Mouse (Mus musculus) MEL (cell line): ENCODE measurements around the gene Rab38. TPM values are rescaled to one million over a fixed set of nuclear protein-coding genes. Genes with fewer than 3 reads are reported as not detected.

Experiments
- DNase-seq: peaks from one replicate; pipeline ENCODE4 v3.0.0; 2011; ENCODE audit warnings: low read depth, low spot score
- H3K27ac ChIP-seq: 2 replicates; pipeline ENCODE4 v1.5.1; 2012; ENCODE audit warnings: low read depth, mild to moderate bottlenecking, control low read depth, low read length, moderate library complexity; ENCODE audit not compliant: control insufficient read depth
- H3K27me3 ChIP-seq, 2 experiments: fragments of 150-350 bp in 1 of 2; sonication (generic) in 1 of 2; 2 replicates each; pipeline ENCODE4 v1.6.1; 2012; ENCODE audit warnings: low read length in 2 of 2, mild to moderate bottlenecking in 2 of 2, improper control_type of control experiment in 1 of 2, moderate library complexity in 1 of 2; ENCODE audit not compliant: insufficient read depth in 2 of 2, control insufficient read depth in 1 of 2
- H3K36me3 ChIP-seq, 2 experiments: 2 replicates each; pipeline ENCODE4 v1.6.1; 2012 to 2014; ENCODE audit warnings: low read length in 2 of 2, improper control_type of control experiment in 1 of 2, inconsistent platforms in 1 of 2, mild to moderate bottlenecking in 1 of 2; ENCODE audit not compliant: insufficient read depth in 2 of 2, control insufficient read depth in 1 of 2
- H3K4me1 ChIP-seq, 2 experiments: fragments of 150-350 bp in 1 of 2; sonication (generic) in 1 of 2; 2 replicates each; pipeline ENCODE4 v1.6.1; 2012; ENCODE audit warnings: low read length in 2 of 2, improper control_type of control experiment in 1 of 2, mild to moderate bottlenecking in 1 of 2; ENCODE audit not compliant: insufficient read depth in 2 of 2, control insufficient read depth in 1 of 2
- H3K4me3 ChIP-seq, 2 experiments: fragments of 150-350 bp in 1 of 2; sonication (generic) in 1 of 2; 2 replicates each; pipeline ENCODE4 v1.5.1; 2012; ENCODE audit warnings: low read depth in 2 of 2, low read length in 2 of 2, mild to moderate bottlenecking in 2 of 2, moderate library complexity in 2 of 2, control low read depth in 1 of 2, improper control_type of control experiment in 1 of 2; ENCODE audit not compliant: control insufficient read depth in 1 of 2, insufficient read depth in 1 of 2
- H3K79me2 ChIP-seq: 2 replicates; pipeline ENCODE4 v1.6.1; 2012; ENCODE audit warnings: mild to moderate bottlenecking, low read length, moderate library complexity; ENCODE audit not compliant: control insufficient read depth, poor library complexity, insufficient read depth
- H3K9ac ChIP-seq: 2 replicates; pipeline ENCODE4 v1.6.1; 2012; ENCODE audit warnings: low read depth, mild to moderate bottlenecking, control low read depth, low read length, moderate library complexity; ENCODE audit not compliant: control insufficient read depth, poor library complexity, severe bottlenecking
- H3K9me3 ChIP-seq: fragments of 150-350 bp; sonication (generic); replicated peaks from 2 replicates; pipeline ENCODE4 v1.6.1; 2012; ENCODE audit warnings: mild to moderate bottlenecking, low read length, improper control_type of control experiment, moderate library complexity; ENCODE audit not compliant: insufficient read depth
- CHD1 ChIP-seq: IDR thresholded peaks from 2 replicates; pipeline ENCODE4 v1.6.1; 2012; ENCODE audit warnings: low read depth, mild to moderate bottlenecking, inconsistent platforms, low read length, improper control_type of control experiment
- EP300 ChIP-seq, 2 experiments: IDR thresholded peaks; 2 replicates each; pipeline ENCODE4 v1.6.1; 2011; ENCODE audit warnings: improper control_type of control experiment in 2 of 2, low read length in 2 of 2, low read depth in 1 of 2, mild to moderate bottlenecking in 1 of 2
- ETS1 ChIP-seq: IDR thresholded peaks from 2 replicates; pipeline ENCODE4 v1.6.1; 2012; ENCODE audit warnings: low read depth, mild to moderate bottlenecking, inconsistent platforms, low read length, improper control_type of control experiment, moderate library complexity
- GATA1 ChIP-seq: IDR thresholded peaks from 2 replicates; pipeline ENCODE4 v1.6.1; 2011; ENCODE audit warnings: low read depth, low read length, improper control_type of control experiment
- JUND ChIP-seq: IDR thresholded peaks from 2 replicates; pipeline ENCODE4 v1.6.1; 2011; ENCODE audit warnings: low read depth, mild to moderate bottlenecking, improper control_type of control experiment, low read length
- MAFK ChIP-seq: IDR thresholded peaks from 2 replicates; pipeline ENCODE4 v1.6.1; 2011; ENCODE audit warnings: low read depth, mild to moderate bottlenecking, low read length, improper control_type of control experiment, borderline replicate concordance
- MAZ ChIP-seq: IDR thresholded peaks from 2 replicates; pipeline ENCODE4 v1.6.1; 2012; ENCODE audit warnings: low read depth, mild to moderate bottlenecking, inconsistent platforms, low read length, improper control_type of control experiment
- MXI1 ChIP-seq: IDR thresholded peaks from 2 replicates; pipeline ENCODE4 v1.6.1; 2011; ENCODE audit warnings: mild to moderate bottlenecking, low read depth, low read length, improper control_type of control experiment
- NRF1 ChIP-seq: IDR thresholded peaks from 2 replicates; pipeline ENCODE4 v1.6.1; 2014; ENCODE audit warnings: low read depth, mild to moderate bottlenecking, inconsistent platforms, low read length, improper control_type of control experiment, moderate library complexity; ENCODE audit not compliant: poor library complexity, insufficient read depth, severe bottlenecking
- POLR2AphosphoS5 ChIP-seq: IDR thresholded peaks from 2 replicates; pipeline ENCODE4 v1.6.1; 2012; ENCODE audit warnings: low read depth, borderline replicate concordance, mild to moderate bottlenecking, inconsistent platforms, low read length, moderate library complexity, mixed read lengths
- RAD21 ChIP-seq: IDR thresholded peaks from 2 replicates; pipeline ENCODE4 v1.6.1; 2011; ENCODE audit warnings: mild to moderate bottlenecking, low read depth, low read length, improper control_type of control experiment
- SIN3A ChIP-seq: IDR thresholded peaks from 2 replicates; pipeline ENCODE4 v1.6.1; 2012; ENCODE audit warnings: low read length, improper control_type of control experiment, inconsistent platforms
- TBP ChIP-seq: IDR thresholded peaks from 2 replicates; pipeline ENCODE4 v1.8.0; 2011; ENCODE audit warnings: low read depth, low read length, improper control_type of control experiment
- TCF12 ChIP-seq: IDR thresholded peaks from 2 replicates; pipeline ENCODE4 v1.6.1; 2014; ENCODE audit warnings: low read depth, mild to moderate bottlenecking, inconsistent platforms, low read length, improper control_type of control experiment, moderate library complexity
- UBTF ChIP-seq: IDR thresholded peaks from 2 replicates; pipeline ENCODE4 v1.6.1; 2012; ENCODE audit warnings: low read depth, mild to moderate bottlenecking, inconsistent platforms, low read length, improper control_type of control experiment, moderate library complexity, borderline replicate concordance; ENCODE audit not compliant: insufficient read depth
- ZC3H11A ChIP-seq: IDR thresholded peaks from 2 replicates; pipeline ENCODE4 v1.6.1; 2012; ENCODE audit warnings: low read depth, mild to moderate bottlenecking, inconsistent platforms, low read length, improper control_type of control experiment
- ZKSCAN1 ChIP-seq: IDR thresholded peaks from 2 replicates; pipeline ENCODE4 v1.6.1; 2012; ENCODE audit warnings: low read depth, mild to moderate bottlenecking, inconsistent platforms, low read length, improper control_type of control experiment, moderate library complexity
- ZMIZ1 ChIP-seq: IDR thresholded peaks from 2 replicates; pipeline ENCODE4 v1.6.1; 2012; ENCODE audit warnings: low read depth, mild to moderate bottlenecking, inconsistent platforms, low read length, improper control_type of control experiment, moderate library complexity
- ZNF384 ChIP-seq: IDR thresholded peaks from 2 replicates; pipeline ENCODE4 v1.6.1; 2012; ENCODE audit warnings: low read depth, mild to moderate bottlenecking, inconsistent platforms, low read length, improper control_type of control experiment
- polyA plus RNA-seq, 2 experiments: library from polyadenylated mRNA; stranded (reverse) in 1 of 2; unstranded in 1 of 2; fragments of >175 nt in 1 of 2; fragments of >200 nt in 1 of 2; gene quantifications; 2 replicates each; pipeline versions ENCODE4 v1.2.1 to v1.2.4; 2012; ENCODE audit warnings: low replicate concordance in 2 of 2, low read depth in 1 of 2; ENCODE audit not compliant: insufficient read length in 2 of 2, insufficient read depth in 1 of 2, missing spikeins in 1 of 2
- total RNA-seq: library from RNA; depleted of rRNA; stranded (reverse); fragments of 300-350 nt; gene quantifications from 2 replicates; pipeline ENCODE4 v1.2.3, GENCODE M21; 2012

Rab38 gene
- total and polyA plus RNA-seq, 3 experiments = 11.2 to 19.9 TPM; not detected in 1

DNA sequence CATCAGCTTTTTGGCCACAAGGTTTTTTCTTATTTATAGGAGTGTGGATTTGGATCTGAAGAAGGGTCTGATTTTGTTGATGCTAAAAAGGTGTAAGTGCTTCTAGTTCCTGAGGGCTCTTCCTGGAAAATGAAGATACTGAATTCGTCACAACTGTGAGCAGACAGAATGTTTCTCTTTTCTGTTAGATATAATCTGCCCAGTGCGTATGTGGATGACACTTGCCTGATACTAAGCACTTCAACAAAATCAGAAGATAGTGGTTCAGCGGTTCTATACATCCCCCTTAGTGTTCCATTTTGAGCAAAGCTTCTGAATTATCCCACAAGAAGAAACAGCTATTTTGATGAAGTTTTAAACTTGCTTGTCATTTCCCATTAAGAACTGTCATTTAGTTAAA, 2.6 kb upstream of the Rab38 start:
- Histone ChIP-seq H3K4me1 (peaks cover 40 to 48% of the 10 kb centered on the region in 2 experiments), H3K79me2 (peaks cover 2% of the 10 kb centered on the region), H3K27me3 (no peaks in the 10 kb centered on the region), H3K9me3 (no peaks in the 10 kb centered on the region), H3K27ac (peak overlapping the region; percentile 23; the same call in 1 of the 2 replicates), H3K4me3 (peak overlapping the region in 1 of 2 experiments; percentile 23; a peak in 2 of 4 replicates), H3K36me3 (peaks cover 0 to 66% of the 10 kb centered on the region in 2 experiments; a peak in 2 of 4 replicates), H3K9ac (no peak overlapping the region)
- TF ChIP-seq TBP (no peak), POLR2AphosphoS5 (no peak), JUND (no peak), RAD21 (no peak), CHD1 (no peak), TCF12 (peak; percentile 52; the same call in 1 of the 2 replicates), MAZ (no peak), SIN3A (no peak), NRF1 (no peak), GATA1 (peak; percentile 65), EP300 (IDR thresholded peaks at IDR 0.05; ENCODE audit: low read depth in 1 of 2, low read length in 2 of 2) (peak; percentile 73 to 76), UBTF (no peak), MAFK (no peak), ETS1 (peak; percentile 67)
- DNase-seq = peak; percentile 38

DNA sequence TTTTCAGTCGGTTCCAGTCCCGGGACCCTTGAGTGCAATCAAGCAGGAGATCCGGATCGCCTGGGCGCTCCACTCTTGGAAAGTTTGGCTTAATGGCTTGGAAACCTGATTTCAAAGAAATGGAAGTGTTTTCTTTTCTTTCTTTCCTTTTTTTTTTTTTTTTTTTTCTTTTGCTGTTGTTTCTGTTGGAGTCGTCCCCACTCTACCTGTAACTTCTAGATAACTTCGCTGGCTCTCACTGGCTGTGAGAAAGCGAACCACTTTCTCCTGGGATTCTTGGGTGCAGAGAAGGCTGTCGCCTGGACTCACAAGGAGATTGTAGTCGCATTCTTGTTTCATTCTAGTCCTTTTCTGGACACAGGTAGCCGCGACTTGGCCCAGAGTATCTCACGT, 615 bp downstream of the Rab38 start:
- H3K36me3 ChIP-seq = peaks cover 0 to 41% of the 10 kb centered on the region in 2 experiments; a peak in 2 of 4 replicates
- peak overlapping the region; percentile 66 for H3K9ac ChIP-seq
- peaks cover 5% of the 10 kb centered on the region for H3K79me2 ChIP-seq
- no peak for TF ChIP-seq NRF1
- no peak for TF ChIP-seq ZMIZ1
- TF ChIP-seq ZKSCAN1 = no peak
- TF ChIP-seq ZNF384 = peak; percentile 83
- peak; percentile 24; the same call in 1 of the 2 replicates for TF ChIP-seq GATA1
- TF ChIP-seq MXI1 = 0 out of 2 replicates have a peak, but pooled peaks have one; percentile 1
- no peak for TF ChIP-seq TBP
- TF ChIP-seq EP300 (IDR thresholded peaks at IDR 0.05; ENCODE audit: low read depth in 1 of 2, low read length in 2 of 2) = peak in 1 of 2 experiments; percentile 34; a peak in 1 of 4 replicates
- no peak for TF ChIP-seq ZC3H11A
- peak overlapping the region; percentile 66 to 91 for H3K4me3 ChIP-seq
- DNase-seq = peak; percentile 55
- peaks cover 23% of the 10 kb centered on the region in 2 experiments for H3K4me1 ChIP-seq
- no peaks in the 10 kb centered on the region for H3K27me3 ChIP-seq
- H3K27ac ChIP-seq = peak overlapping the region; percentile 6; the same call in 1 of the 2 replicates
- no peaks in the 10 kb centered on the region for H3K9me3 ChIP-seq
